Mouse (Mus musculus) MEL (cell line): Measurements from ENCODE around the gene Gm5150. TPM values are rescaled to one million over a fixed set of nuclear protein-coding genes. Genes with fewer than 3 reads are reported as not detected.

Experiments used
- DNase-seq: peaks from one replicate; pipeline ENCODE4 v3.0.0; 2011; ENCODE audit warnings: low read depth, low spot score
- H3K27ac ChIP-seq: 2 replicates; pipeline ENCODE4 v1.5.1; 2012; ENCODE audit warnings: low read depth, mild to moderate bottlenecking, control low read depth, low read length, moderate library complexity; ENCODE audit not compliant: control insufficient read depth
- H3K27me3 ChIP-seq, 2 experiments: fragments of 150-350 bp in 1 of 2; sonication (generic) in 1 of 2; 2 replicates each; pipeline ENCODE4 v1.6.1; 2012; ENCODE audit warnings: low read length in 2 of 2, mild to moderate bottlenecking in 2 of 2, improper control_type of control experiment in 1 of 2, moderate library complexity in 1 of 2; ENCODE audit not compliant: insufficient read depth in 2 of 2, control insufficient read depth in 1 of 2
- H3K36me3 ChIP-seq, 2 experiments: 2 replicates each; pipeline ENCODE4 v1.6.1; 2012 to 2014; ENCODE audit warnings: low read length in 2 of 2, improper control_type of control experiment in 1 of 2, inconsistent platforms in 1 of 2, mild to moderate bottlenecking in 1 of 2; ENCODE audit not compliant: insufficient read depth in 2 of 2, control insufficient read depth in 1 of 2
- H3K4me1 ChIP-seq, 2 experiments: fragments of 150-350 bp in 1 of 2; sonication (generic) in 1 of 2; 2 replicates each; pipeline ENCODE4 v1.6.1; 2012; ENCODE audit warnings: low read length in 2 of 2, improper control_type of control experiment in 1 of 2, mild to moderate bottlenecking in 1 of 2; ENCODE audit not compliant: insufficient read depth in 2 of 2, control insufficient read depth in 1 of 2
- H3K4me3 ChIP-seq, 2 experiments: fragments of 150-350 bp in 1 of 2; sonication (generic) in 1 of 2; 2 replicates each; pipeline ENCODE4 v1.5.1; 2012; ENCODE audit warnings: low read depth in 2 of 2, low read length in 2 of 2, mild to moderate bottlenecking in 2 of 2, moderate library complexity in 2 of 2, control low read depth in 1 of 2, improper control_type of control experiment in 1 of 2; ENCODE audit not compliant: control insufficient read depth in 1 of 2, insufficient read depth in 1 of 2
- H3K79me2 ChIP-seq: 2 replicates; pipeline ENCODE4 v1.6.1; 2012; ENCODE audit warnings: mild to moderate bottlenecking, low read length, moderate library complexity; ENCODE audit not compliant: control insufficient read depth, poor library complexity, insufficient read depth
- H3K9ac ChIP-seq: 2 replicates; pipeline ENCODE4 v1.6.1; 2012; ENCODE audit warnings: low read depth, mild to moderate bottlenecking, control low read depth, low read length, moderate library complexity; ENCODE audit not compliant: control insufficient read depth, poor library complexity, severe bottlenecking
- H3K9me3 ChIP-seq: fragments of 150-350 bp; sonication (generic); replicated peaks from 2 replicates; pipeline ENCODE4 v1.6.1; 2012; ENCODE audit warnings: mild to moderate bottlenecking, low read length, improper control_type of control experiment, moderate library complexity; ENCODE audit not compliant: insufficient read depth
- BHLHE40 ChIP-seq: IDR thresholded peaks from 2 replicates; pipeline ENCODE4 v1.6.1; 2012; ENCODE audit warnings: low read depth, mild to moderate bottlenecking, inconsistent platforms, low read length, improper control_type of control experiment, borderline replicate concordance
- CHD1 ChIP-seq: IDR thresholded peaks from 2 replicates; pipeline ENCODE4 v1.6.1; 2012; ENCODE audit warnings: low read depth, mild to moderate bottlenecking, inconsistent platforms, low read length, improper control_type of control experiment
- CHD2 ChIP-seq: IDR thresholded peaks from 2 replicates; pipeline ENCODE4 v1.6.1; 2011; ENCODE audit warnings: low read length, improper control_type of control experiment
- CTCF ChIP-seq, 3 experiments: IDR thresholded peaks in 2 of 3; conservative IDR thresholded peaks in 1 of 3; 2 replicates each; pipeline ENCODE4 v1.5.1; 2011 to 2012; ENCODE audit warnings: low read length in 3 of 3, low read depth in 2 of 3, mild to moderate bottlenecking in 2 of 3, improper control_type of control experiment in 1 of 3, inconsistent platforms in 1 of 3, mixed read lengths in 1 of 3, moderate library complexity in 1 of 3; ENCODE audit not compliant: control insufficient read depth in 1 of 3, insufficient read depth in 1 of 3, poor library complexity in 1 of 3, severe bottlenecking in 1 of 3
- ELF1 ChIP-seq: IDR thresholded peaks from 2 replicates; pipeline ENCODE4 v1.6.1; 2014; ENCODE audit warnings: low read depth, mild to moderate bottlenecking, inconsistent platforms, low read length, improper control_type of control experiment, moderate library complexity
- GABPA ChIP-seq: IDR thresholded peaks from 2 replicates; pipeline ENCODE4 v1.6.1; 2012; ENCODE audit warnings: low read depth, mild to moderate bottlenecking, inconsistent platforms, low read length, improper control_type of control experiment, moderate library complexity
- GATA1 ChIP-seq: IDR thresholded peaks from 2 replicates; pipeline ENCODE4 v1.6.1; 2011; ENCODE audit warnings: low read depth, low read length, improper control_type of control experiment
- KAT2A ChIP-seq: conservative IDR thresholded peaks from 2 replicates; pipeline ENCODE4 v1.6.1; 2012; ENCODE audit warnings: low read depth, low read length, improper control_type of control experiment, inconsistent platforms
- MAX ChIP-seq: IDR thresholded peaks from 2 replicates; pipeline ENCODE4 v1.6.1; 2011; ENCODE audit warnings: low read length, improper control_type of control experiment
- MAZ ChIP-seq: IDR thresholded peaks from 2 replicates; pipeline ENCODE4 v1.6.1; 2012; ENCODE audit warnings: low read depth, mild to moderate bottlenecking, inconsistent platforms, low read length, improper control_type of control experiment
- MEF2A ChIP-seq: IDR thresholded peaks from 2 replicates; pipeline ENCODE4 v1.6.1; 2014; ENCODE audit warnings: low read depth, mild to moderate bottlenecking, inconsistent platforms, low read length, improper control_type of control experiment; ENCODE audit not compliant: poor library complexity, insufficient replicate concordance, severe bottlenecking; ENCODE audit errors: extremely low read depth
- MXI1 ChIP-seq: IDR thresholded peaks from 2 replicates; pipeline ENCODE4 v1.6.1; 2011; ENCODE audit warnings: mild to moderate bottlenecking, low read depth, low read length, improper control_type of control experiment
- MYB ChIP-seq: IDR thresholded peaks from 2 replicates; pipeline ENCODE4 v1.6.1; 2011; ENCODE audit warnings: mild to moderate bottlenecking, low read depth, low read length, improper control_type of control experiment
- NELFE ChIP-seq: IDR thresholded peaks from 2 replicates; pipeline ENCODE4 v1.6.1; 2011; ENCODE audit warnings: low read depth, low read length, improper control_type of control experiment
- POLR2AphosphoS5 ChIP-seq: IDR thresholded peaks from 2 replicates; pipeline ENCODE4 v1.6.1; 2012; ENCODE audit warnings: low read depth, borderline replicate concordance, mild to moderate bottlenecking, inconsistent platforms, low read length, moderate library complexity, mixed read lengths
- RCOR1 ChIP-seq: IDR thresholded peaks from 2 replicates; pipeline ENCODE4 v1.6.1; 2012; ENCODE audit warnings: low read depth, mild to moderate bottlenecking, inconsistent platforms, low read length, improper control_type of control experiment
- SIN3A ChIP-seq: IDR thresholded peaks from 2 replicates; pipeline ENCODE4 v1.6.1; 2012; ENCODE audit warnings: low read length, improper control_type of control experiment, inconsistent platforms
- SMC3 ChIP-seq: IDR thresholded peaks from 2 replicates; pipeline ENCODE4 v1.6.1; 2011; ENCODE audit warnings: low read depth, low read length, improper control_type of control experiment
- TAL1 ChIP-seq: IDR thresholded peaks from 2 replicates; pipeline ENCODE4 v1.6.1; 2012; ENCODE audit warnings: mild to moderate bottlenecking, inconsistent platforms, low read length, moderate library complexity, mixed read lengths
- TBP ChIP-seq: IDR thresholded peaks from 2 replicates; pipeline ENCODE4 v1.8.0; 2011; ENCODE audit warnings: low read depth, low read length, improper control_type of control experiment
- TCF12 ChIP-seq: IDR thresholded peaks from 2 replicates; pipeline ENCODE4 v1.6.1; 2014; ENCODE audit warnings: low read depth, mild to moderate bottlenecking, inconsistent platforms, low read length, improper control_type of control experiment, moderate library complexity
- UBTF ChIP-seq: IDR thresholded peaks from 2 replicates; pipeline ENCODE4 v1.6.1; 2012; ENCODE audit warnings: low read depth, mild to moderate bottlenecking, inconsistent platforms, low read length, improper control_type of control experiment, moderate library complexity, borderline replicate concordance; ENCODE audit not compliant: insufficient read depth
- USF1 ChIP-seq: IDR thresholded peaks from 2 replicates; pipeline ENCODE4 v1.6.1; 2014; ENCODE audit warnings: low read depth, mild to moderate bottlenecking, inconsistent platforms, low read length, improper control_type of control experiment, moderate library complexity
- USF2 ChIP-seq, 2 experiments: IDR thresholded peaks; 2 replicates each; pipeline ENCODE4 v1.6.1; 2011 to 2012; ENCODE audit warnings: improper control_type of control experiment in 2 of 2, low read length in 2 of 2, borderline replicate concordance in 1 of 2, inconsistent platforms in 1 of 2, low read depth in 1 of 2, mild to moderate bottlenecking in 1 of 2; ENCODE audit not compliant: insufficient read depth in 1 of 2
- ZKSCAN1 ChIP-seq: IDR thresholded peaks from 2 replicates; pipeline ENCODE4 v1.6.1; 2012; ENCODE audit warnings: low read depth, mild to moderate bottlenecking, inconsistent platforms, low read length, improper control_type of control experiment, moderate library complexity
- ZNF384 ChIP-seq: IDR thresholded peaks from 2 replicates; pipeline ENCODE4 v1.6.1; 2012; ENCODE audit warnings: low read depth, mild to moderate bottlenecking, inconsistent platforms, low read length, improper control_type of control experiment
- polyA plus RNA-seq, 2 experiments: library from polyadenylated mRNA; stranded (reverse) in 1 of 2; unstranded in 1 of 2; fragments of >175 nt in 1 of 2; fragments of >200 nt in 1 of 2; gene quantifications; 2 replicates each; pipeline versions ENCODE4 v1.2.1 to v1.2.4; 2012; ENCODE audit warnings: low replicate concordance in 2 of 2, low read depth in 1 of 2; ENCODE audit not compliant: insufficient read length in 2 of 2, insufficient read depth in 1 of 2, missing spikeins in 1 of 2
- total RNA-seq: library from RNA; depleted of rRNA; stranded (reverse); fragments of 300-350 nt; gene quantifications from 2 replicates; pipeline ENCODE4 v1.2.3, GENCODE M21; 2012

Gm5150 gene
- total and polyA plus RNA-seq, 3 experiments = not detected

- Histone ChIP-seq H3K36me3 (no peaks in the 10 kb centered on the region), H3K27me3 (no peaks in the 10 kb centered on the region), H3K9me3 (no peaks in the 10 kb centered on the region), H3K79me2 (no peaks in the 10 kb centered on the region), H3K9ac (no peak overlapping the region), H3K4me3 (no peak overlapping the region), H3K27ac (no peak overlapping the region), H3K4me1 (no peaks in the 10 kb centered on the region)
- TF ChIP-seq MXI1 (no peak), GABPA (no peak), KAT2A (no peak), MAZ (no peak), MYB (no peak), UBTF (no peak), USF2 (IDR thresholded peaks at IDR 0.05; ENCODE audit: borderline replicate concordance in 1 of 2, insufficient read depth in 1 of 2, low read depth in 1 of 2, low read length in 2 of 2) (no peak), CHD2 (no peak), NELFE (no peak), BHLHE40 (no peak), ZKSCAN1 (no peak), GATA1 (no peak), MAX (no peak), ELF1 (no peak), CHD1 (no peak), RCOR1 (no peak), TBP (no peak), ZNF384 (no peak), TCF12 (no peak), CTCF (IDR thresholded peaks at IDR 0.05 in 2 of 3, conservative IDR thresholded peaks at IDR 0.05 in 1 of 3; ENCODE audit: control insufficient read depth in 1 of 3, insufficient read depth in 1 of 3, low read depth in 2 of 3, low read length in 3 of 3, poor library complexity in 1 of 3, severe bottlenecking in 1 of 3) (no peak)
- no peak for DNase-seq
Measured at GRCm38 (mm10) chr3:15982216-15982615, 24.0 kb downstream of the Gm5150 start.

GRCm38 (mm10) chr3:15956921-15957320, 49.3 kb downstream of the Gm5150 start:
- Histone ChIP-seq H3K4me1 (no peaks in the 10 kb centered on the region), H3K9ac (no peak overlapping the region), H3K27me3 (no peaks in the 10 kb centered on the region), H3K4me3 (no peak overlapping the region), H3K79me2 (no peaks in the 10 kb centered on the region), H3K9me3 (no peaks in the 10 kb centered on the region), H3K27ac (no peak overlapping the region), H3K36me3 (no peaks in the 10 kb centered on the region)
- DNase-seq = no peak
- TF ChIP-seq MAX = no peak
- TF ChIP-seq MEF2A = no peak
- no peak for TF ChIP-seq USF1
- TF ChIP-seq SMC3 = no peak
- no peak for TF ChIP-seq SIN3A
- TF ChIP-seq TAL1 = no peak
- no peak for TF ChIP-seq POLR2AphosphoS5
- no peak for TF ChIP-seq ZNF384
- TF ChIP-seq ZKSCAN1 = no peak
- TF ChIP-seq, all 39 proteins: peak for 0
